Mouse (Mus musculus) embryonic facial prominence, embryonic 13.5 days (tissue): ENCODE results near the gene Adamts4. TPM values are rescaled to one million over a fixed set of nuclear protein-coding genes. Genes with fewer than 3 reads are reported as not detected.
"Not testable (repeated sequence)": the region's sequence is repeated elsewhere in the genome, so short reads cannot be mapped to it uniquely, and the experiment has no call there.

Experiments
- ATAC-seq: fragments of 200-750 bp; cut with Nextera tagmentation; 2 replicates; pipeline ENCODE4 v1.8.0; 2017; ENCODE audit warnings: low read depth; ENCODE audit not compliant: insufficient number of reproducible peaks, insufficient read depth, low FRiP score, low TSS enrichment
- H3K27ac ChIP-seq: fragments of 300-500 bp; sonication (generic); 2 replicates; pipeline ENCODE4 v1.5.1; 2015; ENCODE audit warnings: moderate library complexity, mild to moderate bottlenecking, inconsistent platforms
- H3K27me3 ChIP-seq: fragments of 300-500 bp; sonication (generic); 2 replicates; pipeline ENCODE4 v1.6.1; 2015; ENCODE audit warnings: mild to moderate bottlenecking, inconsistent platforms
- H3K36me3 ChIP-seq: fragments of 300-500 bp; sonication (generic); 2 replicates; pipeline ENCODE4 v1.6.1; 2015; ENCODE audit warnings: mild to moderate bottlenecking, inconsistent platforms
- H3K4me1 ChIP-seq: fragments of 300-500 bp; sonication (generic); 2 replicates; pipeline ENCODE4 v1.6.1; 2015; ENCODE audit warnings: inconsistent platforms
- H3K4me2 ChIP-seq: fragments of 300-500 bp; sonication (generic); 2 replicates; pipeline ENCODE4 v1.6.1; 2015; ENCODE audit warnings: moderate library complexity, mild to moderate bottlenecking, inconsistent platforms
- H3K4me3 ChIP-seq: fragments of 300-500 bp; sonication (generic); 2 replicates; pipeline ENCODE4 v1.5.1; 2015; ENCODE audit warnings: mild to moderate bottlenecking, inconsistent platforms
- H3K9ac ChIP-seq: fragments of 300-500 bp; sonication (generic); 2 replicates; pipeline ENCODE4 v1.6.1; 2015; ENCODE audit warnings: mild to moderate bottlenecking, inconsistent platforms
- H3K9me3 ChIP-seq: fragments of 300-500 bp; sonication (generic); 2 replicates; pipeline ENCODE4 v1.6.1; 2016; ENCODE audit warnings: inconsistent platforms
- WGBS: fragments of 180-500 bp; shearing (Covaris S2); methylation state at CpG from one replicate; pipeline ENCODE4 v1.1.7; 2015; ENCODE audit warnings: mixed read lengths; 5-methylcytosine and 5-hydroxymethylcytosine counted together
- polyA plus RNA-seq: library from polyadenylated mRNA; unstranded; fragments of >200 nt; fragmentation: Nextera tagmentation; extraction: Ambion mirVana; gene quantifications from 2 replicates; pipeline ENCODE4 v1.2.1, GENCODE M21; 2015

The Adamts4 gene
- polyA plus RNA-seq, 1 experiment from 2014 or later, result 25.6 TPM

DNA sequence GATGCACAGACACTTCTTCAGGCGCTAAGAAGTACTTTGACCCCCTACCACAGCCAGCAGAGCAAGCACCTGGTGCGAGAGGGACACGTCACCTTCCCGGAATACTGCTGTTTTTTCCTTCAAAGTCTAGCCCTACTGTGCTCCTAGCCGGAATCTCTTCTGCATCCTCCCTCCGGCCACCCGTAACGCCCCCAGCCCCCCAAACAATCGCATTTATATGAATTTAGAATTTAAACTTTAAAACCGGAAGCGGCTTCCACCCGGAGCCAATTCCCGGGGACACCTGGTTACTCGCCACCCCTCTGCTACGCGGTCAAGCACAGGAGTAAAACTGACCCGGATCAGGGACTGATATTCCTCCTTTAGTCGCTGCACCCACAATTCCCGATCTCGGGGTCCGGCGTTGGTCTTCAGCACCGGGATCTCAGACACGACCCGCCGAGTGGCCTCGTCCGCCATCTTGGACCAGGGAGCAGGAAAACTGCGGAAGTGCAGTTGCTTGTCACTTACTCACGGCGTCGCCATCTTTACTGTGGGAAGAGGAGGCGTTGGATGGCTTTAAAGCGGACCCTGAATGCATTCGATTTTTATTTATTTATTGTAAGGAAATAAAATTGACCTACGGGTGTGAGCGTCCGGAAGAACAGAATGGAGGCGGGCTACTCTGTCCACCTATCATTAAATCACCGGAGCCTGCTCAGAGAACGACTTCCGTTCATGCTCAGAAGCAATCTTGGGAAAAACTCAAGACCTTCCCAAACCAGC is 44.3 kb downstream of the Adamts4 start, which contains the start of gene Ufc1:
Gene Ufc1 (minus strand): TSS at position 727 of the 765 bp plus-strand sequence.
- Histone ChIP-seq H3K27me3 (peaks cover 28% of the 10 kb centered on the region), H3K4me3 (peak within 1 kb of the TSS; percentile 74), H3K9me3 (no peaks in the 10 kb centered on the region), H3K36me3 (peaks cover 6% of the 10 kb centered on the region), H3K4me1 (peaks cover 7% of the 10 kb centered on the region), H3K27ac (peak within 1 kb of the TSS; percentile 95), H3K9ac (peak within 1 kb of the TSS; percentile 83), H3K4me2 (peak within 1 kb of the TSS; percentile 83)
- ATAC-seq, result peak; percentile 61; the same call in 1 of the 2 replicates
- WGBS, result under 1% methylated on average over 42 of the region's 42 CpGs

DNA sequence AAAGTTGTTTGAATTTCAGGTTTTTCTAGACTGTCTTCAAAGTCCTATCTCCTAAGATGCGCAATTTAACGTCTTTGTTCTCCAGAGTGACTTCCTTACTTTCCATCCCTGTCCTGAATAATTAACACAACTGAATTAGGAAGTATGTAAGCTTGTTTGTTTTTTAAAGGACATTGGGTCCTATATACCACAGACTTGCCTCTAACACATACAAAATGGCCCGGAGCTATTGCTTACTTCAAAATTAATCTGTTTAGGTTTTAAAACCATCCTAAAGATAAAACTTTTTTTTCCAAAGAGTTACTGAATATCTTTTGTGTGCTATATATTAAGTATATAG is 44.8 kb downstream of the Adamts4 start:
- H3K27ac ChIP-seq, result peak overlapping the region; percentile 95
- no peak for ATAC-seq
- H3K9ac ChIP-seq, result peak overlapping the region; percentile 83

DNA sequence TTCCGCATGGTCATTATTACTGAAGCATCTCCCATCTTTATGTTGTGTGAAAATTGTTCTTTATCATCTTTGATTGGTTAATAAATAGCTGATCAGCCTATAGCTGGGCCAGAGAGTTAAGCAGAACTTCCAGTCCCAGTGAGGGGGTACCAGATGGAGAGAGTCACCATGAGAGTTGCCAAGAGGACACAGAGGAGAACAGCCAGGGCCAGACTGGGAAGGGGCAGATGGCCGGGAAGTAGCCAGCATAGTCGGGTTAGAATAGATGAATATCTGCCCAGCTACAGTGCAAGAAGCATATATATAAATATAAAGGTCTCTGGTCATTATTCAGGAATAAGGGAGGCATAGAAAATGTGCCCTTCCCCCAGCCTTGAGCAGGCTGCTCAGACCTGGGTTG is 48.0 kb downstream of the Adamts4 start:
- Histone ChIP-seq H3K36me3 (no peaks in the 10 kb centered on the region), H3K27me3 (peaks cover 28% of the 10 kb centered on the region)

More for the DNA sequence above, 44.8 kb downstream of the Adamts4 start:
- peak overlapping the region; percentile 83 for H3K4me2 ChIP-seq
- H3K9me3 ChIP-seq, result no peaks in the 10 kb centered on the region
- peak overlapping the region; percentile 74 for H3K4me3 ChIP-seq
- 18% methylated on average over 3 of the region's 3 CpGs for WGBS
- peaks cover 7% of the 10 kb centered on the region for H3K4me1 ChIP-seq
- peaks cover 28% of the 10 kb centered on the region for H3K27me3 ChIP-seq
- peaks cover under 1% of the 10 kb centered on the region; the same call in 1 of the 2 replicates for H3K36me3 ChIP-seq

DNA sequence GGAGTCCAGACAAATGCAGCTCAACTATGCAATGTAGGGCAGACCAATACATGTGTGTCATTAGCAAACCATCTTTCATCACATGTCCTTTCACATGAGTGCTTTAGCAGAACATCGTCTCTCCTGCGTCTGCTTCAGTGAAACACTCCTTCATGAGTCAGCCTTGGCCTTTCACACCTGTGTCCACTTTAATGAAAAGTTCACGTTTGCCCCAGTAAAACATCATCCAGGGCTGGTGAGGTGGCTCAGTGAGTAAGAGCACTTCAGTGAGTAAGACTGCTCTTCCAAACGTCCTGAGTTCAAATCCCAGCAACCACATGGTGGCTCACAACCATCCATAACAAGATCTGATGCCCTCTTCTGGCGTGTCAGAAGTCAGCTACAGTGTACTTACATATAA is 55.9 kb downstream of the Adamts4 start:
- 64% methylated on average over 5 of the region's 5 CpGs for WGBS
- not testable (repeated sequence) for H3K9ac ChIP-seq, ATAC-seq, H3K4me2 ChIP-seq, H3K9me3 ChIP-seq, H3K27me3 ChIP-seq, H3K36me3 ChIP-seq, H3K4me3 ChIP-seq, H3K27ac ChIP-seq, H3K4me1 ChIP-seq

More for the DNA sequence above, 48.0 kb downstream of the Adamts4 start:
- H3K27ac ChIP-seq, result no peak overlapping the region
- H3K4me2 ChIP-seq, result no peak overlapping the region
- no peaks in the 10 kb centered on the region for H3K9me3 ChIP-seq
- peaks cover 7% of the 10 kb centered on the region for H3K4me1 ChIP-seq
- ATAC-seq, result no peak
- no peak overlapping the region for H3K4me3 ChIP-seq
- WGBS, result 64% methylated on average over 3 of the region's 3 CpGs
- no peak overlapping the region for H3K9ac ChIP-seq

DNA sequence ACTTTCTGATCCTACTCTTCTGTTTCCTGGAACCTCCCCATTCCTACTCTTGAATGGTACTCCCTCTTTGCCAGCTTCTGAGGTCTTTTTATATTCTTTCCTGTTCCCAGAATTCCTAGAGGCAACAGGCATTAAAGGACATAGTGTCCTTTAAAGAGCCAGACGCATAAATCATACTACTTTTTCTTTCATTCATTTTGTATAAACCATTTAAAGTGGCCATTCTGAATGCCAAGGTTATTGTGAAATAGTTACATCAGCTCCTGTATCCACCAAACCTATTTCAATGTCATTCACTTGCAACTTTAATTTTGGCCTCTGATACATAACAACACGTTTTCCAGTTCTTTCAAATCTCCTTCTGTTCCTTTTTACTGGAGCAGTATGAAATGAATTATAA is 59.1 kb downstream of the Adamts4 start:
- Histone ChIP-seq H3K9me3 (no peaks in the 10 kb centered on the region), H3K27me3 (no peaks in the 10 kb centered on the region; the same call in 1 of the 2 replicates), H3K27ac (no peak overlapping the region), H3K9ac (no peak overlapping the region), H3K4me3 (no peak overlapping the region), H3K4me2 (no peak overlapping the region), H3K36me3 (no peaks in the 10 kb centered on the region), H3K4me1 (no peaks in the 10 kb centered on the region)
- ATAC-seq, result no peak
- WGBS, result 68% methylated on average over 2 of the region's 2 CpGs

Other genes with a start within 250 kb of the Adamts4 start
- gene Fcgr4, start 231.5 kb upstream of the Adamts4 start, polyA plus RNA-seq, result 0.41 and 0.55 TPM in 2 replicates
- gene Fcgr3, start 185.5 kb upstream of the Adamts4 start, polyA plus RNA-seq, result 9.4 and 10.1 TPM in 2 replicates
- gene Cfap126, start 136.5 kb upstream of the Adamts4 start, polyA plus RNA-seq, result 1.3 and 2.1 TPM in 2 replicates
- 249 and 258 TPM in 2 replicates for gene Sdhc, start 99.8 kb upstream of the Adamts4 start, polyA plus RNA-seq
- gene Mpz, start 99.7 kb upstream of the Adamts4 start, polyA plus RNA-seq, result 7.7 and 9.4 TPM in 2 replicates
- 20.6 and 25.2 TPM in 2 replicates for gene Pcp4l1, start 54.2 kb upstream of the Adamts4 start, polyA plus RNA-seq
- gene Nr1i3, start 36.5 kb upstream of the Adamts4 start, polyA plus RNA-seq, result 0.10 and 0.28 TPM in 2 replicates
- 30.2 and 30.9 TPM in 2 replicates for gene Tomm40l, start 27.9 kb upstream of the Adamts4 start, polyA plus RNA-seq
- gene Apoa2, start 25.4 kb upstream of the Adamts4 start, polyA plus RNA-seq, result 0.80 and 56.2 TPM in 2 replicates
- 40.7 and 41.9 TPM in 2 replicates for gene Fcer1g, start 16.1 kb upstream of the Adamts4 start, polyA plus RNA-seq
- gene Ndufs2, start 967 bp downstream of the Adamts4 start, polyA plus RNA-seq, result 232 and 248 TPM in 2 replicates
- gene B4galt3, start 19.9 kb downstream of the Adamts4 start, polyA plus RNA-seq, result 82.1 and 84.2 TPM in 2 replicates
- gene Ppox, start 30.8 kb downstream of the Adamts4 start, polyA plus RNA-seq, result 60.5 and 64.9 TPM in 2 replicates
- 116 and 127 TPM in 2 replicates for gene Usp21, start 37.6 kb downstream of the Adamts4 start, polyA plus RNA-seq
- gene Ufc1, start 44.6 kb downstream of the Adamts4 start, polyA plus RNA-seq, result 109 and 118 TPM in 2 replicates
- 58.4 and 59.6 TPM in 2 replicates for gene Dedd, start 78.7 kb downstream of the Adamts4 start, polyA plus RNA-seq
- 43.4 and 44.9 TPM in 2 replicates for gene Nit1, start 95.2 kb downstream of the Adamts4 start, polyA plus RNA-seq
- 119 and 125 TPM in 2 replicates for gene Pfdn2, start 95.2 kb downstream of the Adamts4 start, polyA plus RNA-seq
- gene Klhdc9, start 110.4 kb downstream of the Adamts4 start, polyA plus RNA-seq, result 1.2 and 1.9 TPM in 2 replicates
- 19.0 and 21.6 TPM in 2 replicates for gene Nectin4, start 119.7 kb downstream of the Adamts4 start, polyA plus RNA-seq
- 1.1 and 1.3 TPM in 2 replicates for gene Arhgap30, start 138.5 kb downstream of the Adamts4 start, polyA plus RNA-seq
- gene Usf1, start 160.9 kb downstream of the Adamts4 start, polyA plus RNA-seq, result 95.6 and 108 TPM in 2 replicates
- 8.1 and 8.5 TPM in 2 replicates for gene Tstd1, start 168.5 kb downstream of the Adamts4 start, polyA plus RNA-seq
- gene F11r, start 187.1 kb downstream of the Adamts4 start, polyA plus RNA-seq, result 39.2 TPM in 2 replicates